Mouse (Mus musculus) left cerebral cortex, postnatal 36 days (tissue): Measurements from ENCODE around the gene Akt1s1. TPM values are rescaled to one million over a fixed set of nuclear protein-coding genes. Genes with fewer than 3 reads are reported as not detected.

Experiments
- DNase-seq, 2 experiments: peaks; one replicate each; pipeline ENCODE4 v3.0.0; 2021 to 2022; ENCODE audit warnings: low spot score in 2 of 2, mixed read lengths in 1 of 2
- intact Hi-C: fragments of 180-260 bp; cut with DNase I; formaldehyde crosslinking; loops from one replicate; pipeline ENCODE4 v1.15.1; 2025
- total RNA-seq, 2 experiments: library from RNA; stranded (reverse); gene quantifications; 2 replicates each; pipeline ENCODE4 v1.2.3; 2021

Gene Akt1s1
- total RNA-seq, 2 experiments from 2014 or later: 67.7 to 73.6 TPM

DNA sequence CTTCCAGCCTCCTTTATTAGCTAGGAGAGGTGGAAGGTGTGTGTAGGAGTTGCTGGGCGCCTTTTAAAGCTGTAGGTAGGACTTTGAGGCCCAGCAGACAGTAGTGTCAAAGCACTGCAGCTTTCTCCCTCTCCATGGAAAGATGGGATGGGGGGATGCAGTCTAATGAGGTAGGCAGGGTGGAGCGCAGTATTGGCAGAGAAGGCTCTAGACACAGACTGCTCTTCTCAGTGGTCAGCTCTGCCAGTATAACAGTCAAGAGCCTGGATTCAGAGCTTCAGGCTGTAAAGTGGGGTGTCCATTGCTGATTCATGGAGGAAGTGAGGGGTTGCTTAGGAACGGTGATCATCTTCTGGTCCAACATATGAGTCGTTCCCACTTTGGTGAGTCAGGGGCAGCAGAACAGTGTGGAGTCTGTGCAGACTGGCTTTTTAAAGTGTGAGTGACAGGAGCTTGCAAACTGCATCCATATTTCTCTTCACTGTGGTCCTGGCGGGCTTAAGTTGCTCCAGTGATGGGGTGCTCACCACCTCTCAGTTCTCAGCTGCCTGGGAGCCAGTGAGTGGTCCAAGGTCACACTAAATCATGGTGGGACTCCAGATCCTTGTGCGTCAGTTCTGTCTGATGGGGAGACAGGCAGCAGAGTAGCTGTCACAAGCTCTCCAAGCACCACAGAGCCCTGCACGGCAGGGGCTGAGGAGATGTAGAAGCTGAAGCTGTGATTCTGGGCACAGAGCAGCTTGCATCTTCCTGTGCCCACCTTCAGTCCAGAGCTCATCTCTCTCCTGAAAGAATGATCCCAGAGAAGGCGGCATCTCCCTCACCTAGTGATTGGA lies 2.2 kb downstream of the Akt1s1 start:
- intact Hi-C loops: no loop called here
- no peak for DNase-seq

DNA sequence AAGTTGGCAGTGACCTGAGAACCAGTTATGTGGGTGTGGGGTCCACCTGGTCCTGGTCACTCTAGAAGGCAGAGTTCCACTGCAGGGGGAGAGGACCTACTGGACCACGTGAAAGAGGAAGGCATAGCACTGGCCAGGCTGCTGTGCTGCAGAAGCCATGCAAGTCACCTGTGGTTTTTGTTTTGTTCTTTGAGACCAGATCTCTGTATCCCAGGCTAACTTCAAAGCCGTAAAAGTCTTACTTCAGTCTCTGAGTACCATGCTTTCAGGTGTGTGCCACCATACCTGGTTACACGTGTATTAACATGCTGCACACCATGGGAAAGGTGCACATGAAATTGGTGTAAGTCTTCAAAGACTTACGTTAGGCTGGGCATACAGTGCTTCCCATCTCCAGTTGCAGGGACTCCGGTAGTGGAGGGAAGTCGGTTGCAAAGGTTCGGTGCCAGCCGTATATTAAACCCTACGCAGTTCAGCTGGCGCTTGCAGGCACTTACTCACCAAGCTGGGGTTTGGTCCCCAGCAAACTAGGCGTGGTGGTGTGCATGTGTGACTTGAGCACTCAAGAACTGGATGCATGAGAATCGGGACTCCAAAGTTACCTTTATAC lies 2.9 kb downstream of the Akt1s1 start:
- intact Hi-C loops: no loop called here
- no peak for DNase-seq

DNA sequence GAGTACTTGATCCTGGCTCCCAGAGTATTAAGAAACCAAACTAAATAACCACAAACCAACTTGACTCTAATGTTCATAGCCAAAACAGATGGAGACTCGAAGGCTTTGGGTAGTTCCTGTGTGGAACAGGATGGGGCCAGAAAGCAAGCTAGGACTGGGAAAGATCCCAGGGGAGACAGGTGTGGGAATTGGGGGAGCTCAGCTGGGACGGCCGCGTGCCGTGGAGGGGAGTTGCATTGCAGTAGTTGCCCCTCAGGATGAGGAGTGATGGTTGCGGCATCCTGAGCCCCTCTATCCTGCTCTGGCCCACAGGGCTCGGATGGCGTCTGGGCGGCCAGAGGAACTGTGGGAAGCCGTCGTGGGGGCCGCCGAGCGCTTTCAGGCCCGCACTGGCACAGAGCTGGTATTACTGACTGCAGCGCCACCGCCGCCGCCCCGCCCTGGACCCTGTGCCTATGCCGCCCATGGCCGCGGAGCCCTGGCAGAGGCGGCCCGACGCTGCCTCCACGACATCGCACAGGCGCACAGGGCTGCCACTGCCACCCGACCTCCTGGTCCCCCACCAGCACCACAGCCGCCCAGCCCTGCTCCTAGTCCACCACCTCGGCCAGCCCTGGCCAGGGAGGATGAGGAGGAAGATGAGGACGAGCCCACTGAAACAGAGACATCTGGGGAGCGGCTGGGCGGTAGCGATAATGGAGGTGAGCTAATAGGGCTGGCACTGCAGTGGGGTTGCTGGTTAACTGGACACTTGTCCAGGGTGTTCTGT lies 3.7 kb downstream of the Akt1s1 start:
- intact Hi-C loops: no loop called here
- DNase-seq: no peak

DNA sequence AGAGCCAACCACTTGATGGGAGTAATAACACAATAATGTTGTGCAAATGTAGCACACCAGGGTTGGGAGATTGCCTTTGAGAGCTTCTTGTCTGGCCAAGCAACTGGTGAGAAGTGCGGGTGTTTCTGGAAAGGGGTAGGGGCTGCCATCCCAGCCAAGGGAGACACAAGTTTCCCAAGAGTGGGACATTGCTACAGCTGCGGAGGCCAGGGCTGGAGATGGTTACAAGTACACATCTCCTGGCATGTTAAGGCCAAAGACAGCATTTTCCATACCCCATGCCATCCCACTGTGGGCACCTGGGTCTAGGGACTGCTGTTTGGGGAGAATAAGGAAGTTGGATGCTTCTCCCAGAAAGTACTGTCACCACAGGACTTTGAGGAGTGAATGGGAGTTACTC lies 4.3 kb downstream of the Akt1s1 start:
- intact Hi-C loops: no loop called here
- no peak for DNase-seq

DNA sequence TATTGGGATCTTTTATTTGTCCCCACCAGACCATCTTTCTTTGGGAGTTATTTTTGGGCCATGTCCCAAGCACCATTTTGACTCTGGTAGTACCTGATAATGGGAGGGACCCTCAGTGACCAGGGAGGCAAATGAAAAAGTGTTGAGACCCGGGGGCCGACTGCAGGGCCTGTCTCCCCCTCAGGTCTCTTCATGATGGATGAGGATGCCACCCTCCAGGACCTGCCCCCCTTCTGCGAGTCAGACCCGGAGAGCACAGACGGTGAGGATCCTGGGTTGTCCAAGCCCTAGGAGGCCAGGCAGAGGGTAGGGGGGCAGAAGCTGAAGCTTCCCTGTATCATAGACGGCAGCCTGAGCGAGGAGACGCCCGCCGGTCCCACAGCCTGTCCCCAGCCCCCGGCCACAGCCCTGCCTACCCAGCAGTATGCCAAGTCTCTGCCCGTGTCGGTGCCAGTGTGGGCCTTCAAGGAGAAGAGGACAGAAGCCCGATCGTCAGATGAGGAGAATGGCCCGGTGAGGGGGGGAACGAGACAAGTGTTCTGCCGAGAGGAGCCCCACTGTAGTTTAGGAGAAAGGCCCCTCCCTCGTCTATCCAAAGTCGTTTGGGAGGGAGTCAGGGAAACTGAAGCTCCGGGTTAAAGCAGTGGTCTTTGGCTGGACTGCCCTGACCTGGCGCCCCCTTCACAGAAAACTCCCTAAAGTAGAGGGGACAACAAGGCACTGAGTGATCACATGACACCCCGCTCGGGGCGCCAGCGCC lies 5.0 kb downstream of the Akt1s1 start:
- DNase-seq: no peak
- intact Hi-C loops: no loop called here

DNA sequence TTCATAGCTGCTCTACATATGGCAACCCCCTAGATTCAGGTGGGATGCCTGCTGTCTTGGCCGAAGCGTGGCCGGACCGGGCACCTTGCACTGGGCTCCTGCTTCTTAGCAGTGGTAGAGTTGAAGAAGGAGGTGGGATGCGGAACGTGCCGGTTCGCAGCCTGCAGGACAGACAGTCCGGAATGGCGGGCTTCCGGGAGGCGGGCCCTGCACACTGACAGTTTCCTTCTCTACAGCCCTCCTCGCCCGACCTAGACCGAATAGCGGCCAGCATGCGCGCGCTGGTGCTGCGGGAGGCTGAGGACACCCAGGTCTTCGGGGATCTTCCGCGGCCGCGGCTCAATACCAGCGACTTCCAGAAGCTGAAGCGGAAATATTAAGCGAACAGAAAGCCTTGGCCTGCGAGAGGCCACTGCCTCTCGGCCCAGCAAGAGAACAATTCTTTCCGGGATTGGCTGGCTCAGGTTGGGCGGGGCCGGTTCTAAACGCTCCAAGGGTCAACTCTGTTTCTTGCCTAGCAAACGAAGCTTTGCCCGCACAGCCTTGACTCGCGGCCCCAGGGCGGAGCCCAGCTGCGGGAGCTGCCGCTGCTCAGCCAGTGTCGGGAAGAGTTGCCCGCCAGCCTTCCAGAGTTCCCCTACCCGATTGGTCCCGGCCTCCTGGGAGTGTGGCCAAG lies 5.7 kb downstream of the Akt1s1 start:
- intact Hi-C loops: no loop called here
- peak; percentile 81 to 82 for DNase-seq

DNA sequence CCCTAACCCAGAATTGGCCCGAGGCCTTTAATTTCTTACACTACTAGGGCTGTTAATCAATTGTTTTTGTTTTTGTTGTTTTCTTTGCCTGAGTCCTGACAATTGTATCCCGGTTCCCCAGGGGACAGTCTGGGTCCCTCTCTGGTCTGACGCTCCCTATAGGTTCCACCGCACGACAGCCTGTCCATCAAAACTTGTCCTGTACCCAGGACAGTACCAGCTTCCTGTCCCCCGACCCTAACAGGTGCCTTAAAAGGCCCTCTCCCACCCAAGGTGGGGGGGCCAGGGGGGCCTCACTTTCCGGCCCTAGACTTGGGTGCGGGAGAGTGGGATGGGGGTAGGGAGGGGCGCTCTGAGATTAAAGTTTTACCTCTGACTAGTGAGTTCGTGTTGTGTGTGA lies 6.2 kb downstream of the Akt1s1 start:
- no peak for DNase-seq
- intact Hi-C loops: no loop called here

DNA sequence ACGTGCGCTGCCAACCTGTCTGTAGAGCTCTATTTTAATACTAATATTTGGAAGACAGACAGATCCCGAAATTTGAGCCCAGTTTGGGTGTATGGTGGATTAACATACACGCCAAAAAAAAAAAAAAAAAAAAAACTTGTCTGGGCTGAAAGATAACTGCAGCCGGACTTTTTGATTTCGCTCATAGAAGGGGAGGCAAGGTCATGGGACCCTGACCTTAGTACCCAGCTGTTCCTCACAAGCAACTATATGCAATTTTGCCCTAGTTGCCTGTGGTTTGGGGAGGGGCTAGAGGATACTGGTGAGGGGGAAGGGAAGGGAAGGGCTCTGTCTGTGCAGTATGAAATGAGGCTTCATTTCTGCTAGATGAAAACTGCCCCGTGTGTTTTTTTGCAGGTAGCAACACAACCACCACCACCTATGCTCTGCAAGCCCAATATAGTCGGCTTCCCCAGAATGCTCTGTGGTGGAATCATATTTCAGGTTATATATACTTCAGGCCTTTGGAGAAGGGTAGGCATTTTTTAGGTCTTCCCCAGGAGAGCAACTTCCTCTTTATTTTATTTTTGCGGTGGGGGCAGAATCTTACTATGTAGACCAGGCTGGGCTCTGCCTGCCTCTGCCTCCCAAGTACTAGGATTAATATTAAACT lies 7.6 kb downstream of the Akt1s1 start:
- intact Hi-C loops: no loop called here
- no peak for DNase-seq

DNA sequence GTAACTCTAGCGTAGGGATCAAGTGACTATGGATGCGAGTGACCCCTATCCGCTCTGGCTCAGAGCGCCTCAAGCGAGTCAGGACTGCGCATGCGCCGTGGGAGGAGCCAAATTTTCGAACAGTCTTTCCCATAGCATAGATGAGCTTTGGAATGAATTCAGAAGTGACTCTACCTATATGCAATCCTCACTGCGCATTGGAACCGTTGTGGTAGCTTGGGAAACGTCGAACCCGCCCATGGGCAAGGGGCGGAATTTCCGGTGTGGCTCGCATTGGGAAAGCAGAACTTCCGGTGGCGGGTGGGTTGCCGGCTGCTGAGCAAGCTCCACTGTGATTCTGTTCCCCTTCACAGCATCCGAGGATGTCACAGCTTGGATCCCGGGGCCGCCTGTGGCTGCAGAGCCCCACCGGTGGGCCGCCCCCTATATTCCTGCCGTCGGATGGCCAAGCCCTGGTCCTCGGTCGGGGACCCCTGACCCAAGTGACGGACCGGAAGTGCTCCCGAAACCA lies 8.3 kb downstream of the Akt1s1 start, which contains the start of gene Pnkp:
Gene Pnkp, plus strand, starts transcription at position 98 of the 511 bp plus-strand sequence.
- intact Hi-C loops: no loop called here
- peak; percentile 91 to 92 for DNase-seq

DNA sequence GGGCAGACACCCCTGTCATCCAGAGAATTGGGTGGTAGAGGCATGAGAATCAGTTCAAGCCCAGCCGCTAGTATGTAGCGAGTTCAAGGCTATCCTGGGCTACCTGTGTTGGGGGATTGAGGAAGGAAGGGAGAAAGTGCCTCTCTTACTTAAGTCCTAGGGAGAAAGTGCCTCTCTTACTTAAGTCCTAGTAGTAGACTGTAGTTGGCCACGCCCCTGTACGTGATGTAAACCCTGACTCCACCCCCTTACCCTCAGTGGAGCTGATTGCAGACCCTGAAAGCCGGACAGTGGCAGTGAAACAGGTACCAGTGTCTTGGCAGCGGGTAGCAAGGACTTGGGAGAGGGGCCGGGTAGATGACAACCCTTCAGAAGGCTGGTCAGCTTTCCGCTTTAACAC lies 9.1 kb downstream of the Akt1s1 start:
- DNase-seq: no peak
- intact Hi-C loops: no loop called here

DNA sequence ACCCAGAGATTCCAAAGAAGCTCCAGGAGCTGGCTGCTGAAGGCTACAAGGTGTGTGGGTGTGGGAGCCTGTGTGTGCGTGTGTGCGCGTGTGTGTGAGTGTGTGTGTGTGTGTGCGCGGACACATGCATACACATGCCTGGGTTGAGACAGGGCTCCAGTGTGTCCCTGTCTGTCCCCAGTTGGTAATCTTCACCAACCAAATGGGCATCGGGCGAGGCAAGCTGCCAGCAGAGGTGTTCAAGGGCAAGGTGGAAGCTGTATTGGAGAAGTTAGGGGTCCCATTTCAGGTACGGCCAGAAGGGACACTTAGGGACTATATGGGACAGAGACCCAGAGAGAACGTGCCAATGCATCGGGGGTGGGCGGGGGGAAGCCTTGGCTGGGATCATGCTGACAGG lies 11.1 kb downstream of the Akt1s1 start:
- intact Hi-C loops: no loop called here
- no peak for DNase-seq

DNA sequence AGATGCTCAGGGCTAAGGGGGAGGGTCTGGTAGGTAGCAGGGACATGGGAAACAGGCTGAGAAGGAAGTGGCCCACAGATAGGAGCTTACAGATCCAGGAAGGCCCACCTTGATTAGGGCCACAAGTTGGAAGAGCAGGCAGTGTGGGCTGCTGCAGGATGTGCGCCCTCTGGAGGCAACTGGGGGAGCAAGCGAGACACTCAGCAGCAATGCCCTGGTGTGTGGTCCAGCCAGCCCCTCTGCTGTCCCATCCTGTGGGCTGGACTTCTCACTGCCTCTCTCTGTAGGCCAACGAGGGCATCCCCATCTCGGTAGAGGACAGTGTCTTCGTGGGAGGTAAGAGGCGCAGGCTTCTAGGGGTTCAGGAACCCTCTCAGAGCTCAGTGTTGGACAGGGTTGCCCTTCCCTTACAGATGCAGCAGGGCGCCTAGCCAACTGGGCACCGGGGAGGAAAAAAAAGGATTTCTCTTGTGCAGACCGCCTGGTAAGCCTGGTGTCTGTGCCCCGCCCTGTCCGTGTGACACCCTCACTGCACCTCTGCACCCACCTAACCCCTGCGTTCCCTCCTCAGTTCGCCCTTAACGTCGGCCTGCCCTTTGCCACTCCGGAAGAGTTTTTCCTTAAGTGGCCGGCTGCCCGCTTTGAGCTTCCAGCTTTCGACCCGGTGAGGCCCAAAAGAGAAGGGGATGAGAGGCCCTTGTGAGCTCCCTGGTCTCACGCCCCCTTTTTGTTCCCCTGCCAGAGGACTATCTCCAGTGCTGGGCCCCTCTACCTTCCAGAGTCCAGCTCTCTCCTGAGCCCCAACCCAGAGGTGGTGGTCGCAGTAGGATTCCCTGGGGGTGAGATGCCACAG lies 12.0 kb downstream of the Akt1s1 start:
- DNase-seq: no peak
- intact Hi-C loops: no loop called here

DNA sequence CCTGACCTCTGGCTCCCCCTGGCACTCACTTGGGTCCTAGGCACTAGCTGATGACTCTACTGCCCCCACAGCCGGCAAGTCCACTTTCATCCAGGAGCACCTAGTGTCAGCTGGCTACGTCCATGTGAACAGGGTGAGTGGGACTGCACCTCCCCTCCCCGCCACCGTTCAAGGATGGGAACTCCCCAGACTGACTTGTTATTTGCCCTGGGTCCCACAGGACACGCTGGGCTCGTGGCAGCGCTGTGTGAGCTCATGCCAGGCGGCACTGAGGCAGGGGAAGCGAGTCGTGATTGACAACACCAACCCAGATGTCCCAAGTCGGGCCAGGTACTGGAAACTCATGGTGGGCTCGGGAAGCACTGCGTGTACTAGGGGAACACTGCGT lies 12.6 kb downstream of the Akt1s1 start:
- intact Hi-C loops: no loop called here
- DNase-seq: no peak

DNA sequence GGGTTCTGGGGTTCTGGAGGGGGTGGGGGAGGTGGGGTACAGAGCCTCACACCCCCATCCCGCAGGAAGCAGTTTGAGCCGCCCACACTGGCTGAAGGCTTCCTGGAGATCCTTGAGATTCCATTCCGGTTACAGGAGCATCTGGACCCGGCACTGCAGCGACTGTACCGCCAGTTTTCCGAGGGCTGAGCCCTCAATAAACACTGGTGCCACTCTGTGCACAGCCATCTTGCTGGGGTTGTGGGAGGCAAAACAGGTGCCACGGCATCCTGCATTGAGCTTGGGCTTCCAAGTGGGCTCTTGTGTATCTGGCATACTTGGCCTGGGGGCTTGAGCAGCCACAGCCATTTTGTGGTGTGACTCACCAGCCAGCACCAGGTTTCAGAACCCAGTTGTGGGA lies 13.6 kb downstream of the Akt1s1 start:
- intact Hi-C loops: no loop called here
- no peak for DNase-seq

DNA sequence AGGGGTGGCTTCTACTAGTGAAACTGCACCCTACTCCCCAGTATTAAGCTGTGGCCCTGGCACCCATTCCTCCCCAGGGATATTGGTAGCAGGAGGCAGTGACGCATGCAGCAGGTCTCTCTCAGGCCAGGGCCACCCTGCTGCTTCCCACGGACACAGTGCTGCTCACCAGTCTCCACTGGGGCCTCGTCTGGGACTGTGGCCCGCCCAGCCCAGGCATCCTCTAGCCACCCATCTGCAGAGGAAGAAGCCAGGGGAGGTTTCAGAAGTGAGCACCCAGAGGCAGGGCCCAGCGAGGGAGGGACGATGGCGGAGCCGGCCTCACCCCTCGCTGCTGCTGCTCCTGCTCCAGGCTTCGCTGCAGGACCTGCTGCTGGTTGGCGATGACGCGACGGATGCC lies 14.4 kb downstream of the Akt1s1 start:
- intact Hi-C loops: no loop called here
- DNase-seq: no peak

DNA sequence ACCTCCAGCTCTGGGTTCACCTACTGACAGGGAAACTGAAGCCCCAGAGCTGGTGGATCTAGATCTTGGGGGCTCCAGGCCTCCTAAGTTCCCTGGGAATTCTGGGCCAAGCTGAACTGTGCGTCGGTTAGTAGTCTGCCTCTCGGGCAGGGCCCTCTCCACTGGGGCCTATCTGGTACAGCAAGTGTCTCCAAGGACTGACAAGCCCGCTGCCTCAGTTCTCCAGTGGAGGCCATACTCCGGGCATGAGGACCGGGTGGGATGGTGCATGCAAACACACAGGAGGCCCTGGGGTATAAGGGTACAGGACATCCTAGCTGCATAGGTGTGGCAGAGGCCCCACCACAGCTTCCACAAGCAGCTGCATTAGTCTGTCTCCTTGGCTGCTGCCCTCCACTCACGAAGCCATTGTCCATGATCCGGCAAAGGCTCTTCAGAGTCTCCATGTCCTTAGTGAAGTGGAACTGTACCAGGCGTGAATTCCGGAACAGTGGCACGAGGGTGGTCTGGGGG lies 15.2 kb downstream of the Akt1s1 start:
- intact Hi-C loops: no loop called here
- DNase-seq: no peak

DNA sequence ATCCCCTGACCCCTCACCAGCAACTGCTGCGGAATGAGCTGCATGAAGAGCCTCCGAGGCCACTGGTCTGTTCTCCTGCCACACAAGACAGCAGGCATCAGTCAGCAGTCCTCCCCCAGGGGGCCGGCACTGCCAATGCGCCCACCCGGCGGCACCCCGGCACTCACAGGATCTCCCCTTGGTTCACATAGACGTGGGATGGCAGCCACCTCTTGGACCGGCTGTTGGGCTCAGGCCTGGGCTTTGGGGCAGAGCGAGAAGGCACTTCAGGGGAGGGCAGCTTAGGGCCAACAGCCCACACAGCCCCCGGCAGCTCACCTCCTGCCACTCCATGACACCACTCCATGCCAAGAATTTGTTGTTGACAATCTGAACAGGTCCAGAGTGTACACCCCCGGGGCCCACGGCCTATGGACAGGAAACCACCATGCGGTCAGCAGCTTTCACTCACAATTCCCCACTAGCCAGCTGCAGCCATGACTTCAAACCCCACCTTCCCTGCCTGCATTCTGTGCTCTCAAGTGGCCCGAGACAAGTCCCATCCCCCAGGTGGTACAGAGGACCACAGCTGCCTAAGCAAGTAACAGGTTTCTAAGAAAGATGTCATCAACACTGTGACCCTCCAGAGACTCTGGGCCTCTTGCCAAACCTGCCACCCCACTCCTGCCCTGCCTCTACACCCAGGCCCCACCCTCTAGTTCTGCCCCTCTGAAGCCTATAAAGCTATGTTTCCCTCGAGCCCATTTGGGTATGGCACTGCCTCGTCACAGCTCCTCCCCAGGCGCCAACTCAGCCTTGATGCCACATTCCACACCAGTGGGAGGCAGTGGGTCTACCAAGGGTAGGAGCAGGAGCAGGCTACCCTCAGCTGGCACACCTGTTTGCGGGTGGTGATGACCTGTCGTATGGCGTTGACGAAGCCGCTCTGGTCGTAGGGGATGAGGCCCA lies 16.1 kb downstream of the Akt1s1 start:
- intact Hi-C loops: no loop called here
- no peak for DNase-seq
